Mouse (Mus musculus) kidney, embryonic 16.5 days (tissue): ENCODE measurements around the gene Rit1. TPM values are rescaled to one million over a fixed set of nuclear protein-coding genes. Genes with fewer than 3 reads are reported as not detected.

Experiments used
- polyA plus RNA-seq: library from polyadenylated mRNA; unstranded; fragments of >200 nt; fragmentation: Nextera tagmentation; extraction: Ambion mirVana; gene quantifications from 2 replicates; pipeline ENCODE4 v1.2.1, GENCODE M21; 2015

Gene Rit1
- polyA plus RNA-seq, 1 experiment from 2014 or later: 59.6 TPM

Other genes with a start within 250 kb of the Rit1 start
- 89.9 and 100 TPM in 2 replicates for gene Lmna, start 206.9 kb upstream of the Rit1 start, polyA plus RNA-seq
- gene Mex3a, start 184.4 kb upstream of the Rit1 start, polyA plus RNA-seq: 18.6 and 20.7 TPM in 2 replicates
- 17.3 and 23.9 TPM in 2 replicates for gene Rab25, start 168.5 kb upstream of the Rit1 start, polyA plus RNA-seq
- 189 and 207 TPM in 2 replicates for gene Lamtor2, start 163.8 kb upstream of the Rit1 start, polyA plus RNA-seq
- 52.7 and 57.8 TPM in 2 replicates for gene Ubqln4, start 163.1 kb upstream of the Rit1 start, polyA plus RNA-seq
- 269 and 323 TPM in 2 replicates for gene Ssr2, start 141.0 kb upstream of the Rit1 start, polyA plus RNA-seq
- 103 and 119 TPM in 2 replicates for gene Arhgef2, start 110.9 kb upstream of the Rit1 start, polyA plus RNA-seq
- gene Rxfp4, start 63.7 kb upstream of the Rit1 start, polyA plus RNA-seq: not detected in 2 replicates
- gene Khdc4, start 31.0 kb upstream of the Rit1 start, polyA plus RNA-seq: 92.2 and 97.3 TPM in 2 replicates
- gene Syt11, start 58.3 kb downstream of the Rit1 start, polyA plus RNA-seq: 12.6 and 13.7 TPM in 2 replicates
- gene Gon4l, start 118.4 kb downstream of the Rit1 start, polyA plus RNA-seq: 11.3 and 12.7 TPM in 2 replicates
- gene Msto1, start 197.2 kb downstream of the Rit1 start, polyA plus RNA-seq: 61.9 and 69.8 TPM in 2 replicates
- gene Ash1l, start 233.8 kb downstream of the Rit1 start, polyA plus RNA-seq: 16.6 and 22.1 TPM in 2 replicates
- 161 and 163 TPM in 2 replicates for gene Dap3, start 234.3 kb downstream of the Rit1 start, polyA plus RNA-seq